Mouse (Mus musculus): Measurements from ENCODE around the gene Msln.

- TF ChIP-seq CTCF (IDR thresholded peaks at IDR 0.05; ENCODE audit: low read depth, low read length), result no peak
- no peak for TF ChIP-seq EP300 (IDR thresholded peaks at IDR 0.05; ENCODE audit: insufficient read depth, low read depth, low read length)
- TF ChIP-seq POLR2A (IDR thresholded peaks at IDR 0.05; ENCODE audit: insufficient read depth, low read length), result no peak
Observed at GRCm38 (mm10) chr17:25794998-25795397, 40.8 kb upstream of the Msln start.
